ENCODE assay signal across 7 mouse cellular contexts in the genomic region with DNA sequence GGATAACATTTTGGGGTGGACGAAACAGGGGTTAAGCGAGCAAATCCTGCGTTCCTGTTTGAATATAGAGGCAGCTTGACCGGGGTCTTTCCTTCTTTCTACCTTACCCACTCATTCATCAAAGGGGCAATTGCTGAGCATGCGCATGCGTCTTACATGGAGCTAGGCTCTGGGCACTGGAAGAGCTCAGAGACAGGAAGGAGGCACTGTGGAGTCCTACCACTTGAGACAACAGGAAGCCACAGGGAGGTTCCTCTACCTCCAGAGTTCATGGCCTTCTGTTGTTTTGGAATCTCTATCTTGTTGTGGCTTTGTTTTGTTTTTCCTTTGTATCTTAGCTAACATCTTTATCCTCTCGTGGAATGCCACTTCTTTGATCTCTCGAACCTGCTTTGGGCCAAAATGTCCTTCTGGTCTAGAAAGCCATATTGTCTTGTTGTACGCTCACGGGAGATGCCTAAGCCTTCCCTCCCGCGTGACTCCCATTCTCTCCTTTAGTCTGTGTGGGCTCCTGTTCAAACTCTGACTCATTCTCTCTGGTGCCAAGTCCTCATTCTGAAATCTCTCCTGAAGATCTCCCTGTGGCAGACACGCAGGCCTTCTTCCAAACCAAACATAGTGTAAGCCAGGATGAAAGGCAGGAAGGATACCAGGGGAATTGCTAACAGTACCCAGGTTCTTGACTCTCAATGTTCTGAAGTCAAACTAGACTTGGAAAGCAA.
DNase-seq lines count a peak whose midpoint lies in the region.

No protein-coding gene starts in this region.

- DNase-seq in ovary, postnatal 14 days (ENCODE audit: low spot score), result peak; percentile 52
- DNase-seq in ovary, postnatal 10 days (ENCODE audit: low spot score), result no peak
- DNase-seq in cerebellum, adult 11 months, result peak; percentile 49
- peak; percentile 85 for DNase-seq in heart, adult 8-10 months (ENCODE audit: low spot score)
- DNase-seq in lung, postnatal 10 days, result peak; percentile 88
- no peak for DNase-seq in T-cell, adult 2 months (ENCODE audit: low spot score)
- DNase-seq in embryo, embryonic 10.5 days (ENCODE audit: low spot score), result no peak

Comparison
In these comparisons a context has a peak if more than half of its experiments do, and no peak if none do; other contexts are left out.
1. DNase-seq: peak in ovary, postnatal 14 days (single experiment), cerebellum, adult 11 months (single experiment), heart, adult 8-10 months (single experiment) and lung, postnatal 10 days (single experiment); none in ovary, postnatal 10 days (single experiment), T-cell, adult 2 months (single experiment) and embryo, embryonic 10.5 days (single experiment).